Mouse (Mus musculus) left cerebral cortex, adult 9 months (tissue): Measurements from ENCODE around the gene Lrrc1.
A peak's percentile ranks its signal among the peaks of the same experiment; 100 is the strongest.

Experiments
- DNase-seq, 2 experiments: peaks; one replicate each; pipeline ENCODE4 v3.0.0; 2022; ENCODE audit warnings: low spot score in 2 of 2

The Lrrc1 gene

GRCm38 (mm10) chr9:77388956-77389355 is 155.7 kb downstream of the Lrrc1 start:
- DNase-seq = no peak

GRCm38 (mm10) chr9:77386751-77387150 is 157.9 kb downstream of the Lrrc1 start:
- DNase-seq = no peak

GRCm38 (mm10) chr9:77385611-77386010 is 159.1 kb downstream of the Lrrc1 start:
- no peak for DNase-seq

- no peak for DNase-seq
These were observed 160.0 kb downstream of the Lrrc1 start for GRCm38 (mm10) chr9:77384651-77385050.

GRCm38 (mm10) chr9:77383951-77384350 is 160.7 kb downstream of the Lrrc1 start:
- no peak for DNase-seq

GRCm38 (mm10) chr9:77382514-77382913 is 162.2 kb downstream of the Lrrc1 start:
- no peak for DNase-seq

GRCm38 (mm10) chr9:77381565-77381964 is 163.1 kb downstream of the Lrrc1 start:
- DNase-seq = peak in 1 of 2 experiments; percentile 81
